Mouse (Mus musculus): ENCODE data around the gene Sec13. TPM values are rescaled to one million over a fixed set of nuclear protein-coding genes. Genes with fewer than 3 reads are reported as not detected.

The Sec13 gene
- polyA plus RNA-seq (2014; fragmentation: Illumina TruSeq; extraction: RNeasy Lipid Tissue Mini Kit (QIAGEN cat#74804); ENCODE audit: low replicate concordance): 68.9 TPM

DNA sequence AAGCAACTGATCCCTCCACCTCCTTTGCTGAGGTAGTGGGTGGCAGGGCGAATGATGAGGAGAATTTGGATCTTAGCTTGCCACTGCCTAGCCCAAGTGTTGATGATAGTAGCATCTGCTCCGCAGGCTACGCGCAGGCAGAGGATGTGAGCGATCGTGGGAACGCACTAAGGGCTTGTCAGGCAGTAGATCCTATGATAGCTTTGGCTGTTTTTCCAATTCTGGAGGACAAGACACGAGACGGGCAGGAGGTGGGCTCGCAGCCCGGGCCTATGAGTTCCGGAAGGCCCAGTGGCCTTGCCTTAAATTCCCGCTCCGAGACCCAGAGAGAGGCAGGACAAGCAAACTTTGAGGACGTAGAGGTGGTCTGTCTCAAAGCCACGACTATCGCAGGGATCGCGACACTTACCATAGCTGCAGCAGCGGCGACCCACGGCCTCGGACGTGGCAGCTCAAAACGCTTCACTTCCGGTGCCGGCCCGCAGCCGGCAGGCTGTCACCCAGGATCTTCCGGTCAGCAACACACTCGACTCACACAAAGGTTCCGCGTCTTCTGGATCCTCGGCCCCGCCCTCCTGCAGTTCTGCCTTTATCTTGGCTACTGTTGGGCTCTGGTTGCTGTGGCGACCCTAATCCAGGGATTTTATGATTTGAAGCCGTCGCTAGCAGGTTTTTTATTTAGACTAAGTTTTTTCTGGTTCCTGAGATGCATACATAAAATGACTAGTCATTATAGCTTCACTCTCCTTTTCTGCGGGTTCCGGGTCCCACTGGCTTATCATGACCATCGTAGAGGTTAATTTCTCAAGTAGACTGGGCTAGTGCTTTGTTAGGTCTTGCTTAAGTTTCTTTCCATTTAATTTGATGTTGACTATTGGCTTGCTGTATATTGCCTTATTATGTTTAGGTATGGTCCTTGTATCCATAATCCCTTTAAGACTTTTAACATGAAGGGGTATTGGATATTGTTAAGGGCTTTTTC, at the start of gene Sec13:
Gene Sec13 (minus strand): TSS at position 508 of the 982 bp plus-strand sequence.

GRCm38 (mm10) chr6:113719878-113720277, 20.7 kb downstream of the Sec13 start, which contains the start of gene Ghrl:
Ghrl (minus strand) TSS chr6:113719880.

GRCm38 (mm10) chr6:113696582-113697221, 43.8 kb downstream of the Sec13 start, which contains the start of gene Tatdn2:
Tatdn2 (plus strand) TSS chr6:113697050.

Other genes starting within 250 kb of the Sec13 start
- gene Prrt3, start 238.8 kb downstream of the Sec13 start, polyA plus RNA-seq (2014; fragmentation: Illumina TruSeq; extraction: RNeasy Lipid Tissue Mini Kit (QIAGEN cat#74804); ENCODE audit: low replicate concordance): not detected
- 63.8 TPM for gene Emc3, start 209.1 kb downstream of the Sec13 start, polyA plus RNA-seq (2014; fragmentation: Illumina TruSeq; extraction: RNeasy Lipid Tissue Mini Kit (QIAGEN cat#74804); ENCODE audit: low replicate concordance)
- gene Fancd2, start 209.1 kb downstream of the Sec13 start, polyA plus RNA-seq (2014; fragmentation: Illumina TruSeq; extraction: RNeasy Lipid Tissue Mini Kit (QIAGEN cat#74804); ENCODE audit: low replicate concordance): 2.3 TPM
- gene Fancd2os, start 140.0 kb downstream of the Sec13 start, polyA plus RNA-seq (2014; fragmentation: Illumina TruSeq; extraction: RNeasy Lipid Tissue Mini Kit (QIAGEN cat#74804); ENCODE audit: low replicate concordance): not detected
- gene Brk1, start 136.0 kb downstream of the Sec13 start, polyA plus RNA-seq (2014; fragmentation: Illumina TruSeq; extraction: RNeasy Lipid Tissue Mini Kit (QIAGEN cat#74804); ENCODE audit: low replicate concordance): 30.0 TPM
- gene Vhl, start 116.8 kb downstream of the Sec13 start, polyA plus RNA-seq (2014; fragmentation: Illumina TruSeq; extraction: RNeasy Lipid Tissue Mini Kit (QIAGEN cat#74804); ENCODE audit: low replicate concordance): 17.0 TPM
- gene Irak2, start 102.3 kb downstream of the Sec13 start, polyA plus RNA-seq (2014; fragmentation: Illumina TruSeq; extraction: RNeasy Lipid Tissue Mini Kit (QIAGEN cat#74804); ENCODE audit: low replicate concordance): 12.7 TPM
- gene Tatdn2, start 43.7 kb downstream of the Sec13 start, polyA plus RNA-seq (2014; fragmentation: Illumina TruSeq; extraction: RNeasy Lipid Tissue Mini Kit (QIAGEN cat#74804); ENCODE audit: low replicate concordance): 9.4 TPM
- not detected for gene Ghrl, start 20.9 kb downstream of the Sec13 start, polyA plus RNA-seq (2014; fragmentation: Illumina TruSeq; extraction: RNeasy Lipid Tissue Mini Kit (QIAGEN cat#74804); ENCODE audit: low replicate concordance)

Data from small intestine, adult 10 weeks (tissue).